Mouse (Mus musculus): ENCODE measurements around the gene Ptpn3. TPM values are rescaled to one million over a fixed set of nuclear protein-coding genes. Genes with fewer than 3 reads are reported as not detected.

The Ptpn3 gene
- polyA plus RNA-seq, 1 experiment from 2014 or later = 8.1 TPM

- H3K36me3 ChIP-seq (ENCODE audit: control insufficient read depth, insufficient read depth, low read length) = no peaks in the 10 kb centered on the region
- H3K9me3 ChIP-seq (ENCODE audit: control insufficient read depth, low read depth, low read length) = no peaks in the 10 kb centered on the region
- no peak overlapping the region for H3K9ac ChIP-seq (replicated peaks; ENCODE audit: low read depth, low read length)
- no peak overlapping the region for H3K4me3 ChIP-seq (ENCODE audit: low read depth, low read length)
- no peak overlapping the region for H3K27ac ChIP-seq (ENCODE audit: low read length)
- 35% methylated on average over 7 of the region's 7 CpGs for WGBS
- H3K4me1 ChIP-seq (ENCODE audit: control insufficient read depth, insufficient read depth, low read length) = 0 out of 2 replicates have a peak, but pooled peaks cover 9% of the 10 kb centered on the region
- ATAC-seq (ENCODE audit: insufficient number of reproducible peaks, insufficient read depth, low FRiP score, low read depth) = no peak
- H3K4me2 ChIP-seq (replicated peaks; ENCODE audit: low read depth, low read length) = no peak overlapping the region
- no peaks in the 10 kb centered on the region for H3K27me3 ChIP-seq (ENCODE audit: control insufficient read depth, insufficient read depth, low read length)
Measured at GRCm38 (mm10) chr4:57305644-57306043, 4.0 kb upstream of the Ptpn3 start.

- Histone ChIP-seq H3K4me1 (ENCODE audit: control insufficient read depth, insufficient read depth, low read length) (peaks cover 18% of the 10 kb centered on the region), H3K9me3 (ENCODE audit: control insufficient read depth, low read depth, low read length) (no peaks in the 10 kb centered on the region), H3K36me3 (ENCODE audit: control insufficient read depth, insufficient read depth, low read length) (no peaks in the 10 kb centered on the region), H3K27ac (ENCODE audit: low read length) (peak overlapping the region; percentile 83; the same call in 1 of the 2 replicates), H3K9ac (replicated peaks; ENCODE audit: low read depth, low read length) (peak overlapping the region; percentile 68; the same call in 1 of the 2 replicates), H3K4me3 (ENCODE audit: low read depth, low read length) (peak overlapping the region; percentile 84), H3K27me3 (ENCODE audit: control insufficient read depth, insufficient read depth, low read length) (no peaks in the 10 kb centered on the region), H3K4me2 (replicated peaks; ENCODE audit: low read depth, low read length) (peak overlapping the region; percentile 87)
- ATAC-seq (ENCODE audit: insufficient number of reproducible peaks, insufficient read depth, low FRiP score, low read depth) = 0 out of 2 replicates have a peak, but pooled peaks have one; percentile 29
- under 1% methylated on average over 35 of the region's 37 CpGs for WGBS
Measured at GRCm38 (mm10) chr4:57300469-57301409, 898 bp downstream of the Ptpn3 start.

GRCm38 (mm10) chr4:57299701-57300468 is 1.8 kb downstream of the Ptpn3 start:
- under 1% methylated on average over 70 of the region's 97 CpGs for WGBS
- Histone ChIP-seq H3K27me3 (ENCODE audit: control insufficient read depth, insufficient read depth, low read length) (no peaks in the 10 kb centered on the region), H3K27ac (ENCODE audit: low read length) (peak overlapping the region; percentile 27; the same call in 1 of the 2 replicates), H3K4me2 (replicated peaks; ENCODE audit: low read depth, low read length) (peak overlapping the region; percentile 87), H3K4me3 (ENCODE audit: low read depth, low read length) (peak overlapping the region; percentile 84), H3K9ac (replicated peaks; ENCODE audit: low read depth, low read length) (peak overlapping the region; percentile 68), H3K9me3 (ENCODE audit: control insufficient read depth, low read depth, low read length) (no peaks in the 10 kb centered on the region), H3K4me1 (ENCODE audit: control insufficient read depth, insufficient read depth, low read length) (peaks cover 27% of the 10 kb centered on the region), H3K36me3 (ENCODE audit: control insufficient read depth, insufficient read depth, low read length) (no peaks in the 10 kb centered on the region)
- peak; percentile 43; the same call in 1 of the 2 replicates for ATAC-seq (ENCODE audit: insufficient number of reproducible peaks, insufficient read depth, low FRiP score, low read depth)

GRCm38 (mm10) chr4:57299308-57299700 is 2.3 kb downstream of the Ptpn3 start:
- Histone ChIP-seq H3K4me3 (ENCODE audit: low read depth, low read length) (peak overlapping the region; percentile 84), H3K9ac (replicated peaks; ENCODE audit: low read depth, low read length) (no peak overlapping the region; the same call in 1 of the 2 replicates), H3K27ac (ENCODE audit: low read length) (no peak overlapping the region), H3K9me3 (ENCODE audit: control insufficient read depth, low read depth, low read length) (no peaks in the 10 kb centered on the region), H3K36me3 (ENCODE audit: control insufficient read depth, insufficient read depth, low read length) (no peaks in the 10 kb centered on the region), H3K4me1 (ENCODE audit: control insufficient read depth, insufficient read depth, low read length) (peaks cover 27% of the 10 kb centered on the region), H3K4me2 (replicated peaks; ENCODE audit: low read depth, low read length) (peak overlapping the region; percentile 87), H3K27me3 (ENCODE audit: control insufficient read depth, insufficient read depth, low read length) (no peaks in the 10 kb centered on the region)
- no peak for ATAC-seq (ENCODE audit: insufficient number of reproducible peaks, insufficient read depth, low FRiP score, low read depth)
- 3% methylated on average over 9 of the region's 9 CpGs for WGBS

- H3K9ac ChIP-seq (replicated peaks; ENCODE audit: low read depth, low read length) = no peak overlapping the region
- no peaks in the 10 kb centered on the region for H3K27me3 ChIP-seq (ENCODE audit: control insufficient read depth, insufficient read depth, low read length)
- ATAC-seq (ENCODE audit: insufficient number of reproducible peaks, insufficient read depth, low FRiP score, low read depth) = no peak
- no peak overlapping the region for H3K4me3 ChIP-seq (ENCODE audit: low read depth, low read length)
- no peak overlapping the region for H3K27ac ChIP-seq (ENCODE audit: low read length)
- H3K9me3 ChIP-seq (ENCODE audit: control insufficient read depth, low read depth, low read length) = no peaks in the 10 kb centered on the region
- H3K36me3 ChIP-seq (ENCODE audit: control insufficient read depth, insufficient read depth, low read length) = no peaks in the 10 kb centered on the region
- H3K4me2 ChIP-seq (replicated peaks; ENCODE audit: low read depth, low read length) = no peak overlapping the region
- 77% methylated on average over 4 of the region's 4 CpGs for WGBS
- H3K4me1 ChIP-seq (ENCODE audit: control insufficient read depth, insufficient read depth, low read length) = peaks cover 27% of the 10 kb centered on the region
Measured at GRCm38 (mm10) chr4:57298181-57298580, 3.5 kb downstream of the Ptpn3 start.

- Histone ChIP-seq H3K4me3 (ENCODE audit: low read depth, low read length) (no peak overlapping the region), H3K4me1 (ENCODE audit: control insufficient read depth, insufficient read depth, low read length) (peaks cover 18% of the 10 kb centered on the region), H3K9me3 (ENCODE audit: control insufficient read depth, low read depth, low read length) (no peaks in the 10 kb centered on the region), H3K9ac (replicated peaks; ENCODE audit: low read depth, low read length) (no peak overlapping the region), H3K36me3 (ENCODE audit: control insufficient read depth, insufficient read depth, low read length) (no peaks in the 10 kb centered on the region), H3K27me3 (ENCODE audit: control insufficient read depth, insufficient read depth, low read length) (no peaks in the 10 kb centered on the region), H3K4me2 (replicated peaks; ENCODE audit: low read depth, low read length) (no peak overlapping the region), H3K27ac (ENCODE audit: low read length) (0 out of 2 replicates have a peak overlapping the region, but pooled peaks have one; percentile 8)
- WGBS = 53% methylated on average over 9 of the region's 9 CpGs
- no peak for ATAC-seq (ENCODE audit: insufficient number of reproducible peaks, insufficient read depth, low FRiP score, low read depth)
Measured at GRCm38 (mm10) chr4:57294971-57295656, 6.5 kb downstream of the Ptpn3 start.

GRCm38 (mm10) chr4:57292670-57293069 is 9.0 kb downstream of the Ptpn3 start:
- no peaks in the 10 kb centered on the region for H3K27me3 ChIP-seq (ENCODE audit: control insufficient read depth, insufficient read depth, low read length)
- no peaks in the 10 kb centered on the region for H3K9me3 ChIP-seq (ENCODE audit: control insufficient read depth, low read depth, low read length)
- no peak overlapping the region for H3K27ac ChIP-seq (ENCODE audit: low read length)
- WGBS = 88% methylated on average over 5 of the region's 5 CpGs
- no peak overlapping the region for H3K4me3 ChIP-seq (ENCODE audit: low read depth, low read length)
- H3K36me3 ChIP-seq (ENCODE audit: control insufficient read depth, insufficient read depth, low read length) = no peaks in the 10 kb centered on the region
- H3K9ac ChIP-seq (replicated peaks; ENCODE audit: low read depth, low read length) = no peak overlapping the region
- H3K4me1 ChIP-seq (ENCODE audit: control insufficient read depth, insufficient read depth, low read length) = peaks cover 12% of the 10 kb centered on the region
- no peak for ATAC-seq (ENCODE audit: insufficient number of reproducible peaks, insufficient read depth, low FRiP score, low read depth)
- no peak overlapping the region for H3K4me2 ChIP-seq (replicated peaks; ENCODE audit: low read depth, low read length)

GRCm38 (mm10) chr4:57290049-57290448 is 11.6 kb downstream of the Ptpn3 start:
- peak; percentile 20; the same call in 1 of the 2 replicates for ATAC-seq (ENCODE audit: insufficient number of reproducible peaks, insufficient read depth, low FRiP score, low read depth)
- peaks cover 2% of the 10 kb centered on the region for H3K4me1 ChIP-seq (ENCODE audit: control insufficient read depth, insufficient read depth, low read length)

More at GRCm38 (mm10) chr4:57290049-57290448, 11.6 kb downstream of the Ptpn3 start:
- Histone ChIP-seq H3K36me3 (ENCODE audit: control insufficient read depth, insufficient read depth, low read length) (no peaks in the 10 kb centered on the region), H3K9ac (replicated peaks; ENCODE audit: low read depth, low read length) (no peak overlapping the region), H3K4me2 (replicated peaks; ENCODE audit: low read depth, low read length) (no peak overlapping the region), H3K27me3 (ENCODE audit: control insufficient read depth, insufficient read depth, low read length) (no peaks in the 10 kb centered on the region), H3K9me3 (ENCODE audit: control insufficient read depth, low read depth, low read length) (no peaks in the 10 kb centered on the region), H3K27ac (ENCODE audit: low read length) (no peak overlapping the region), H3K4me3 (ENCODE audit: low read depth, low read length) (no peak overlapping the region)
- WGBS = 86% methylated on average over 6 of the region's 6 CpGs

Data from stomach, embryonic 14.5 days (tissue).